Mouse (Mus musculus) ES-Bruce4 (cell line): Measurements from ENCODE around the gene Brix1. TPM values are rescaled to one million over a fixed set of nuclear protein-coding genes. Genes with fewer than 3 reads are reported as not detected.
A peak's percentile ranks its signal among the peaks of the same experiment; 100 is the strongest.
"Not testable (repeated sequence)": the region's sequence is repeated elsewhere in the genome, so short reads cannot be mapped to it uniquely, and the experiment has no call there.

Source experiments
- H3K27ac ChIP-seq: 2 replicates; pipeline ENCODE4 v1.5.1; 2012; ENCODE audit warnings: low read length, inconsistent platforms; ENCODE audit not compliant: insufficient read depth
- H3K27me3 ChIP-seq: 2 replicates; pipeline ENCODE4 v1.6.1; 2012; ENCODE audit warnings: mild to moderate bottlenecking, low read length, inconsistent platforms; ENCODE audit not compliant: control insufficient read depth, poor library complexity, insufficient read depth, severe bottlenecking
- H3K36me3 ChIP-seq: 2 replicates; pipeline ENCODE4 v1.6.1; 2012; ENCODE audit warnings: inconsistent platforms, mild to moderate bottlenecking, low read length, moderate library complexity; ENCODE audit not compliant: control insufficient read depth, poor library complexity, insufficient read depth, severe bottlenecking
- H3K4me1 ChIP-seq: one replicate; pipeline ENCODE4 v1.8.1; 2011; ENCODE audit warnings: low read length; ENCODE audit not compliant: control insufficient read depth, insufficient read depth
- H3K4me3 ChIP-seq: 2 replicates; pipeline ENCODE4 v1.5.1; 2011; ENCODE audit warnings: low read depth, mild to moderate bottlenecking, low read length
- H3K9ac ChIP-seq: 2 replicates; pipeline ENCODE4 v1.6.1; 2012; ENCODE audit warnings: low read depth, mild to moderate bottlenecking, inconsistent platforms; ENCODE audit not compliant: poor library complexity, severe bottlenecking
- H3K9me3 ChIP-seq: replicated peaks from 2 replicates; pipeline ENCODE4 v1.6.1; 2012; ENCODE audit warnings: mild to moderate bottlenecking, low read length, inconsistent platforms; ENCODE audit not compliant: control insufficient read depth, poor library complexity, insufficient read depth, severe bottlenecking
- CTCF ChIP-seq: IDR thresholded peaks from one replicate; pipeline ENCODE4 v1.8.1; 2011; ENCODE audit warnings: low read depth, low read length
- EP300 ChIP-seq: IDR thresholded peaks from 2 replicates; pipeline ENCODE4 v1.6.1; 2011; ENCODE audit warnings: low read depth, low read length; ENCODE audit not compliant: insufficient read depth
- POLR2A ChIP-seq: IDR thresholded peaks from one replicate; pipeline ENCODE4 v1.8.1; 2011; ENCODE audit warnings: low read length; ENCODE audit not compliant: insufficient read depth
- polyA plus RNA-seq: library from polyadenylated mRNA; stranded (reverse); fragments of >200 nt; gene quantifications from 2 replicates; pipeline ENCODE4 v1.2.4, GENCODE M21; 2011; ENCODE audit warnings: low read depth; ENCODE audit not compliant: missing spikeins, insufficient read depth, insufficient read length

Brix1 gene
- polyA plus RNA-seq, 1 experiment, result 188 TPM

DNA sequence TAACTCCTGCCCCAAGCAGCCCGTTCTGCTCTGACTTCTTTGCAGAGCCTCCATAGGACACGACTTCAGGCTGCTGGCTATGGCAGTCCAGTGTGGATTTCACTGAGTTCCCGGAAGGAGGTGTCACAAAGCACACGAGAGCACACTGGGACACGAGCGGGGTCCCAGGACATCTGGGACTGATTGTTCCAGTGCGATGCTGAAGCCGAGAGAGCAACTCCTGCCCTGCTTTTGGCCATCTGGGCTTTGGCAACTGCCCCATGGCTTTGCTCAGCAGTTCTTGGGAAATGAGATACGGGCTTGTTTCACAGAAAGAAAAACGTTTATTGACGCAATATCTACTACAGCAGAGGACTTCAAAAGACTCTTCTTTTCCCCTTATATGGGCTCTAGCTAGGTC, 20.4 kb upstream of the Brix1 start:
- H3K27me3 ChIP-seq, result no peaks in the 10 kb centered on the region
- TF ChIP-seq POLR2A (no peak), EP300 (no peak), CTCF (no peak)
- H3K36me3 ChIP-seq, result no peaks in the 10 kb centered on the region
- H3K4me1 ChIP-seq, result no peaks in the 10 kb centered on the region
- H3K9me3 ChIP-seq, result no peaks in the 10 kb centered on the region
- H3K9ac ChIP-seq, result no peak overlapping the region
- H3K27ac ChIP-seq, result no peak overlapping the region
- H3K4me3 ChIP-seq, result no peak overlapping the region

DNA sequence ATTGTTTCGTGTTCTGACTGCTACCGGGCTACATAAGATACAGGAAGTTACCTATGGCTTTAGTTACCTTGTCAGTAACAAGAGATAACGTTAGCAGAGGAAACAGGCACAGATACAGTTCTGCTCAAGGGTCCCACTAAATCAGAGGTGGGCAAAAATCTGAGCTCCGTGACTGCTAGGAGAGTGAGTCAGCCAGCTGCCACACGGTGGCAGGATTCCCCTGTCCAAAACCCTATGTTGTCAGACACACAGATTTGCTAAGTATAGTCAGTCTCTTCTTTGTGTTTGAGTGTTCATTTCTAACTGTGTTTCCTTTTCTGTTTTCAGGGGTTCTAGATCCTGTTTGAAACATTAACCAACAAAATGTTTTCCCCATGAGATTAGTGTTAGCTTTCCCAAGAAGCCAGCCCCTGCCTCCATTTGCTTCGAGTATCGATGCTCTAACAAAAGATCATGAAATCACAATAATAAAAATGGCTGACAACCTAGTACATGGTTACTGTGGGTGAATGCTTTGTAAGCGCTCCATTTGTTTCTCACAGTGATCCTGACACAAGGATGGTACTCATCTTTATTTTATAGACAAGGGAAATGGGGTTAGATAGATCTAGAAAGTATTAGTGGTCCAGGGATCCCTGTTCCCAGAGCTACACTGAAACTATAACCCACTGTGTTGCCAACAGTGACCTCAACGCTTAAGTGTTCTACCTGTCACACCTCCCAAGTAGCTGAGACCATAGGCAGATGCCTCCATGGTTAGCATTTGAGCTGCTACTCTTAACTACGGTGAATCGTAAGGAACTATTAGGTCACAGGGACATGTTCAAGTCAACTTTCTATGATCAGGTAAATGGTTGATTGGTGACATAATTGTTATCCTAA, 15.3 kb upstream of the Brix1 start:
- no peaks in the 10 kb centered on the region for H3K27me3 ChIP-seq
- no peak overlapping the region for H3K4me3 ChIP-seq
- peak; percentile 86 for TF ChIP-seq CTCF
- no peak for TF ChIP-seq POLR2A
- no peaks in the 10 kb centered on the region for H3K9me3 ChIP-seq
- peaks cover 2% of the 10 kb centered on the region; the same call in 1 of the 2 replicates for H3K36me3 ChIP-seq
- peaks cover 2% of the 10 kb centered on the region for H3K4me1 ChIP-seq
- H3K27ac ChIP-seq, result no peak overlapping the region
- no peak overlapping the region for H3K9ac ChIP-seq

- TF ChIP-seq POLR2A, result no peak
- TF ChIP-seq EP300, result no peak
- no peak for TF ChIP-seq CTCF
- no peak overlapping the region for H3K9ac ChIP-seq
- no peaks in the 10 kb centered on the region for H3K27me3 ChIP-seq
- no peaks in the 10 kb centered on the region for H3K9me3 ChIP-seq
- peaks cover 3% of the 10 kb centered on the region for H3K36me3 ChIP-seq
- H3K4me3 ChIP-seq, result no peak overlapping the region
- H3K27ac ChIP-seq, result no peak overlapping the region
- H3K4me1 ChIP-seq, result peaks cover 2% of the 10 kb centered on the region
Measured at GRCm38 (mm10) chr15:10500035-10500434, 14.3 kb upstream of the Brix1 start.

- no peak for TF ChIP-seq CTCF
- TF ChIP-seq EP300, result no peak
- Histone ChIP-seq H3K27ac (no peak overlapping the region), H3K9ac (no peak overlapping the region), H3K27me3 (no peaks in the 10 kb centered on the region), H3K9me3 (no peaks in the 10 kb centered on the region), H3K36me3 (peaks cover 3% of the 10 kb centered on the region), H3K4me1 (peaks cover 2% of the 10 kb centered on the region), H3K4me3 (no peak overlapping the region)
Measured at GRCm38 (mm10) chr15:10499593-10499992, 13.8 kb upstream of the Brix1 start.

DNA sequence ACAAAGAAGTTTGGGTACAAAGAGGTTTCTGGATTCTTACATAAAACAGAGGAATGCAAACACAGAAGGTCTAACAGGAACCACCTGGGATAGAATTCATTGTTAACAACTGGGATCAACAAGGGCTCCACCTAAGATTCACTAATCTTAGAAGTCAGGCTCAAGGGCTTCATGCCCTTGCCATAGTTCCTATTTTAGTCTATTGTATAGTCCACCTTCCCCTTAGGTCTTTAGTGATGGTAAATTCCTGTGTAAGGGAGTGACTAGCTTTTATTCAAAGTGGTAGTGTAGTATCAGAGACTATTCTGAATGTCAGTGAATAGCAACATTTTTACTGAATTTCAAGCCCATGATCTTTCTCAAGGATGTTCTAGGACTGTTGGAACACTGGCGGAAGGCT, 10.9 kb upstream of the Brix1 start:
- not testable (repeated sequence) for H3K27me3 ChIP-seq, H3K4me3 ChIP-seq, H3K27ac ChIP-seq, H3K4me1 ChIP-seq, H3K9me3 ChIP-seq, H3K9ac ChIP-seq
- peaks cover 15% of the 10 kb centered on the region for H3K36me3 ChIP-seq

DNA sequence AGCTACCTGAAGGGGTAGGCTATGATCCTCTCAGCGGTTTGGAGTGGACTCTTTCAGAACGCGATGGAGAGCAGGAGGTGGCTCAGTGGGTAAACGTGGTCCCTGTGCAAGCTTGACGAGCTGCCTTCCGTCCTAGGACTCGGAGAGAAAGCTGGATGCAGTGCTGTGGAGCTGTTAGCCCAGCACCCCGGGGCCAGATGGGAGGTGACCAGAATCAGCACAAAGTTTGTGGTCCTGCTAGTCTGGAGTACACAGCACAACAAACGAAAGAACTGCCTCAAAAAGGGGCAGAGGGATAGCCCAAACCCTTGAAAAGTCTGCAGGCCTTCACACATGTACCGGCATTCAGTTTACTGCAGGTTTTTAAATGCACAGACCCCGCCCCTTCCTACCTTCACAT, 10.2 kb upstream of the Brix1 start:
- TF ChIP-seq POLR2A (no peak), CTCF (no peak), EP300 (no peak)
- peaks cover 2% of the 10 kb centered on the region for H3K4me1 ChIP-seq
- no peaks in the 10 kb centered on the region for H3K27me3 ChIP-seq
- H3K9me3 ChIP-seq, result no peaks in the 10 kb centered on the region
- peaks cover 20% of the 10 kb centered on the region for H3K36me3 ChIP-seq
- no peak overlapping the region for H3K9ac ChIP-seq
- peak overlapping the region; percentile 61 for H3K27ac ChIP-seq
- H3K4me3 ChIP-seq, result no peak overlapping the region
